Mouse (Mus musculus): Measurements from ENCODE around the gene Olfr1145. TPM values are rescaled to one million over a fixed set of nuclear protein-coding genes. Genes with fewer than 3 reads are reported as not detected.

The Olfr1145 gene
- not detected in 2 replicates for polyA plus RNA-seq (2015; fragmentation: Nextera tagmentation; extraction: Ambion mirVana)

DNA sequence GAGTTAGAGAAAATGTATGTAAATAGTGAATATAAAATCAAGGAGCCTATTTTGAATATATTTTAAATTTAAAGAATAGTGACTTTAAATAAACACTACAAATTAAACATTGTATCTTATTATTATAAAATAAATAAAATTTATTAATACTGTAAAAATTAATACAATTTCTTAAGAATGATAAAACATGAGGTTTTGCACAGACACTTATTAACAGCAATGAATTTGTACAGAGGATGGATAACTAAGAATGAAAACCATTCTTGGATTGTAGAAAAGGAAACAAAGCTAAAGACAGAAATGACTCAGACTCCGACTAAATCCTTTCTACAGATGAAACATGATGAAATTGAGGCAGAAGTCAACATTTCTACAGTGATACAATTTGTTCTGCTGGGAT lies at the start of gene Olfr1145:
Gene Olfr1145, plus strand, starts transcription at position 301 of the 400 bp plus-strand sequence.
- 73% methylated on average over 1 of the region's 1 CpGs for WGBS
- TF ChIP-seq CTCF (IDR thresholded peaks at IDR 0.05; ENCODE audit: low read depth), result no peak
- Histone ChIP-seq H3K27me3 (replicated peaks; ENCODE audit: control insufficient read depth, insufficient read depth, low read length) (no peaks in the 10 kb centered on the region), H3K27ac (ENCODE audit: low read depth, low read length) (no peak within 1 kb of the TSS), H3K9ac (ENCODE audit: low read depth, low read length) (no peak within 1 kb of the TSS), H3K9me3 (ENCODE audit: control insufficient read depth) (no peaks in the 10 kb centered on the region), H3K36me3 (ENCODE audit: control insufficient read depth, insufficient read depth) (no peaks in the 10 kb centered on the region), H3K4me2 (replicated peaks; ENCODE audit: low read depth) (no peak within 1 kb of the TSS), H3K4me1 (replicated peaks; ENCODE audit: control insufficient read depth, insufficient read depth, low read length) (no peaks in the 10 kb centered on the region), H3K4me3 (ENCODE audit: low read depth, low read length) (no peak within 1 kb of the TSS)
- ATAC-seq, result no peak

DNA sequence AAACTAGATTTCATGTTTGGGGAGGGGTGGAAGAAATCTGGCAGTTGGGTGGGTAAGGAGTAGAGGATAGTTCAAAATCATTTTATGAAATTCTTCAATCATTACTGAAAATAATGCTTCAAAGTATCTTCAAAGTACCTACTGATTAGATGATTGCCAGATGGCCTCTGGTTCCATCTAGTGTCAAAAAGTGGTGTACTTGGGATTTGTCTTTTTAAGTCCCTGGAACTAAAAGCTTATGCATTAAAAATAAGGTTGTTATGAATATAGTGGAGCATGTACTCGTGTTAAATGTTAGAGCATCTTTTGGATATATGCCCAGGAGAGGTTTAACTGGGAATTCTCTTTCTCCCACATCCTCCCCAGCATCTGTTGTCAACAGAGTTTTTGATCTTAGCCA lies 33.5 kb upstream of the Olfr1145 start:
- no peak overlapping the region for H3K4me2 ChIP-seq (replicated peaks; ENCODE audit: low read depth)

DNA sequence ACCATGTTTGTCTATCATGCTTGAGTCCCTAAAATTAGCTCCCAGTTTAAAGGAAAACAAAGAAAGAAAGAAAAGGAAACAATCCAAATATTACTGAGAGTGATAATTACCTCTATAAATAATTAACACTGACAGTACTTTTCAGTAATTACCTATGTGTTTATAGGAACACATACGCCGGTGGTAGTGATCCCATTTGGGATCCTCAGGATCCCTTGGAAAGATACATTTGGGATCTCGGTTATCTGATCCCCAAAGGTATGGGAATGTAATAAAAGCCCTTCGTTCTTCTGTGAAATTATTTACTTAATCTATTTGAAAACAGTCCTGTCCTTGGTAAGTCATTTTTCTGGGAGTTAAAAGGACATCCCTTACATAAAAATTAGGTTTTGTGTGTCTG lies 30.4 kb upstream of the Olfr1145 start, which contains the start of gene Olfr152:
Gene Olfr152, plus strand, starts transcription at position 301 of the 400 bp plus-strand sequence.
- H3K9ac ChIP-seq (ENCODE audit: low read depth, low read length), result no peak within 1 kb of the TSS
- H3K4me3 ChIP-seq (ENCODE audit: low read depth, low read length), result no peak within 1 kb of the TSS
- TF ChIP-seq CTCF (IDR thresholded peaks at IDR 0.05; ENCODE audit: low read depth), result no peak
- H3K4me2 ChIP-seq (replicated peaks; ENCODE audit: low read depth), result no peak within 1 kb of the TSS
- H3K9me3 ChIP-seq (ENCODE audit: control insufficient read depth), result no peaks in the 10 kb centered on the region
- no peak for ATAC-seq
- H3K4me1 ChIP-seq (replicated peaks; ENCODE audit: control insufficient read depth, insufficient read depth, low read length), result no peaks in the 10 kb centered on the region
- H3K27me3 ChIP-seq (replicated peaks; ENCODE audit: control insufficient read depth, insufficient read depth, low read length), result no peaks in the 10 kb centered on the region
- no peak within 1 kb of the TSS for H3K27ac ChIP-seq (ENCODE audit: low read depth, low read length)
- 72% methylated on average over 4 of the region's 4 CpGs for WGBS
- H3K36me3 ChIP-seq (ENCODE audit: control insufficient read depth, insufficient read depth), result no peaks in the 10 kb centered on the region

More for the DNA sequence above, 33.5 kb upstream of the Olfr1145 start:
- Histone ChIP-seq H3K4me3 (ENCODE audit: low read depth, low read length) (no peak overlapping the region), H3K27ac (ENCODE audit: low read depth, low read length) (no peak overlapping the region), H3K9ac (ENCODE audit: low read depth, low read length) (no peak overlapping the region), H3K9me3 (ENCODE audit: control insufficient read depth) (no peaks in the 10 kb centered on the region), H3K36me3 (ENCODE audit: control insufficient read depth, insufficient read depth) (no peaks in the 10 kb centered on the region), H3K27me3 (replicated peaks; ENCODE audit: control insufficient read depth, insufficient read depth, low read length) (no peaks in the 10 kb centered on the region), H3K4me1 (replicated peaks; ENCODE audit: control insufficient read depth, insufficient read depth, low read length) (no peaks in the 10 kb centered on the region)
- ATAC-seq, result no peak
- WGBS, result 33% methylated on average over 1 of the region's 1 CpGs
- TF ChIP-seq CTCF (IDR thresholded peaks at IDR 0.05; ENCODE audit: low read depth), result no peak

DNA sequence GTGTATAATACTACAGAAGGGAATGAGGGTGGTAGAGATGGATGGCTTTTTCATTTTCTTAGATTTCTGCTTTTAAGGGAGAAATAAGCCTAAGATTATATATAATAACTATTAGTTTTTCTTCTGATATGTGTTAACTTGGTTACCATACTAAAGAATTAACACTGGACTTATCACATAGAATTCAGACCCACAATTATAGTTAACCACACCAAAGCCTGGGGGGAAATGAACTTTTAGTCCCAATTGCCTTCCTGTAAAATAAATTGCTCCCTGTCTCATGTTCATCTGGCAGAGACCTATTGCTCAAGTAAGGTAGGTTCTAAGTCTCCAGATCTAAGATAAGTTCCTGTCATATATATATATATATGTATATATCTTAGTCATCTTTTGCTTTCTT lies 9.3 kb upstream of the Olfr1145 start, which contains the start of gene Olfr1143:
Gene Olfr1143, plus strand, starts transcription at position 301 of the 400 bp plus-strand sequence.
- ATAC-seq, result no peak
- Histone ChIP-seq H3K9me3 (ENCODE audit: control insufficient read depth) (no peaks in the 10 kb centered on the region), H3K4me2 (replicated peaks; ENCODE audit: low read depth) (no peak within 1 kb of the TSS), H3K36me3 (ENCODE audit: control insufficient read depth, insufficient read depth) (no peaks in the 10 kb centered on the region), H3K4me3 (ENCODE audit: low read depth, low read length) (no peak within 1 kb of the TSS), H3K4me1 (replicated peaks; ENCODE audit: control insufficient read depth, insufficient read depth, low read length) (no peaks in the 10 kb centered on the region), H3K27ac (ENCODE audit: low read depth, low read length) (no peak within 1 kb of the TSS), H3K9ac (ENCODE audit: low read depth, low read length) (no peak within 1 kb of the TSS), H3K27me3 (replicated peaks; ENCODE audit: control insufficient read depth, insufficient read depth, low read length) (no peaks in the 10 kb centered on the region)
- TF ChIP-seq CTCF (IDR thresholded peaks at IDR 0.05; ENCODE audit: low read depth), result no peak

- no peaks in the 10 kb centered on the region for H3K4me1 ChIP-seq (replicated peaks; ENCODE audit: control insufficient read depth, insufficient read depth, low read length)
- no peaks in the 10 kb centered on the region for H3K27me3 ChIP-seq (replicated peaks; ENCODE audit: control insufficient read depth, insufficient read depth, low read length)
- no peak within 1 kb of the TSS for H3K9ac ChIP-seq (ENCODE audit: low read depth, low read length)
- no peaks in the 10 kb centered on the region for H3K9me3 ChIP-seq (ENCODE audit: control insufficient read depth)
- TF ChIP-seq CTCF (IDR thresholded peaks at IDR 0.05; ENCODE audit: low read depth), result no peak
- H3K27ac ChIP-seq (ENCODE audit: low read depth, low read length), result no peak within 1 kb of the TSS
- WGBS, result 94% methylated on average over 1 of the region's 1 CpGs
- no peak for ATAC-seq
- H3K4me2 ChIP-seq (replicated peaks; ENCODE audit: low read depth), result no peak within 1 kb of the TSS
- no peaks in the 10 kb centered on the region for H3K36me3 ChIP-seq (ENCODE audit: control insufficient read depth, insufficient read depth)
- H3K4me3 ChIP-seq (ENCODE audit: low read depth, low read length), result no peak within 1 kb of the TSS
Measured at GRCm38 (mm10) chr2:87830233-87830632, 20.6 kb downstream of the Olfr1145 start, which contains the start of gene Olfr1148. Gene Olfr1148 (plus strand): TSS chr2:87830533.

- H3K27me3 ChIP-seq (replicated peaks; ENCODE audit: control insufficient read depth, insufficient read depth, low read length), result no peaks in the 10 kb centered on the region
- 80% methylated on average over 1 of the region's 1 CpGs for WGBS
- TF ChIP-seq CTCF (IDR thresholded peaks at IDR 0.05; ENCODE audit: low read depth), result no peak
- H3K4me3 ChIP-seq (ENCODE audit: low read depth, low read length), result no peak within 1 kb of the TSS
- no peak within 1 kb of the TSS for H3K9ac ChIP-seq (ENCODE audit: low read depth, low read length)
- no peaks in the 10 kb centered on the region for H3K9me3 ChIP-seq (ENCODE audit: control insufficient read depth)
- H3K4me2 ChIP-seq (replicated peaks; ENCODE audit: low read depth), result no peak within 1 kb of the TSS
- H3K4me1 ChIP-seq (replicated peaks; ENCODE audit: control insufficient read depth, insufficient read depth, low read length), result no peaks in the 10 kb centered on the region
- no peak for ATAC-seq
- H3K27ac ChIP-seq (ENCODE audit: low read depth, low read length), result no peak within 1 kb of the TSS
- no peaks in the 10 kb centered on the region for H3K36me3 ChIP-seq (ENCODE audit: control insufficient read depth, insufficient read depth)
Measured at GRCm38 (mm10) chr2:87843693-87844092, 34.1 kb downstream of the Olfr1145 start, which contains the start of gene Olfr1150-ps1. Gene Olfr1150-ps1 (plus strand): TSS chr2:87843993.

DNA sequence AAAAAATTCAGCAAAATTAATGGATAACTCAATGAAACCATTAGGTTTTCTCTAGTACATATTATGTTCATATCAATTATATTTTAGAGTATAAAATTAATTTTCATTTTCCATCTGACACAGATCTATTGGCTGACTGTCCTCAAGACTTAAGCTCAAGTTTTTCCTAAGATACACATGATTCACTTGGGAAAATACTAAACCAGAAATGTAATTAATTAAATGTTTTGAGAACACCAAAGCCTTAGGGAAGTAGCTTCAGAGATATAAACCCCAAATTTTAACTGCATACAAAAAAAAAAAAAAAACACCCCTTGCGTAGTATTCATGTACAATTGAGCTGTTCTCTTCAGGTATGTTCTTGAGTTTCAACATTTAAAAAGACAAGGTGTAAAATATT lies 45.9 kb downstream of the Olfr1145 start, which contains the start of gene Olfr1151:
Gene Olfr1151, plus strand, starts transcription at position 301 of the 400 bp plus-strand sequence.
- TF ChIP-seq CTCF (IDR thresholded peaks at IDR 0.05; ENCODE audit: low read depth), result no peak

More for the DNA sequence above, 45.9 kb downstream of the Olfr1145 start, which contains the start of gene Olfr1151:
- Histone ChIP-seq H3K27me3 (replicated peaks; ENCODE audit: control insufficient read depth, insufficient read depth, low read length) (no peaks in the 10 kb centered on the region), H3K9me3 (ENCODE audit: control insufficient read depth) (no peaks in the 10 kb centered on the region), H3K36me3 (ENCODE audit: control insufficient read depth, insufficient read depth) (no peaks in the 10 kb centered on the region), H3K4me2 (replicated peaks; ENCODE audit: low read depth) (no peak within 1 kb of the TSS), H3K4me1 (replicated peaks; ENCODE audit: control insufficient read depth, insufficient read depth, low read length) (no peaks in the 10 kb centered on the region), H3K27ac (ENCODE audit: low read depth, low read length) (no peak within 1 kb of the TSS), H3K9ac (ENCODE audit: low read depth, low read length) (no peak within 1 kb of the TSS), H3K4me3 (ENCODE audit: low read depth, low read length) (no peak within 1 kb of the TSS)
- ATAC-seq, result no peak
- WGBS, result 79% methylated on average over 1 of the region's 1 CpGs

Other genes with a start within 250 kb of the Olfr1145 start
- gene Olfr1129, start 235.9 kb upstream of the Olfr1145 start, polyA plus RNA-seq (2015; fragmentation: Nextera tagmentation; extraction: Ambion mirVana), result not detected in 2 replicates
- gene Olfr1130, start 203.6 kb upstream of the Olfr1145 start, polyA plus RNA-seq (2015; fragmentation: Nextera tagmentation; extraction: Ambion mirVana), result not detected in 2 replicates
- gene Olfr1131, start 182.7 kb upstream of the Olfr1145 start, polyA plus RNA-seq (2015; fragmentation: Nextera tagmentation; extraction: Ambion mirVana), result not detected in 2 replicates
- not detected in 2 replicates for gene Olfr1132, start 172.3 kb upstream of the Olfr1145 start, polyA plus RNA-seq (2015; fragmentation: Nextera tagmentation; extraction: Ambion mirVana)
- not detected in 2 replicates for gene Olfr1133, start 162.4 kb upstream of the Olfr1145 start, polyA plus RNA-seq (2015; fragmentation: Nextera tagmentation; extraction: Ambion mirVana)
- gene Olfr1134, start 151.4 kb upstream of the Olfr1145 start, polyA plus RNA-seq (2015; fragmentation: Nextera tagmentation; extraction: Ambion mirVana), result not detected in 2 replicates
- gene Olfr1135, start 136.2 kb upstream of the Olfr1145 start, polyA plus RNA-seq (2015; fragmentation: Nextera tagmentation; extraction: Ambion mirVana), result not detected in 2 replicates
- gene Olfr1136, start 115.9 kb upstream of the Olfr1145 start, polyA plus RNA-seq (2015; fragmentation: Nextera tagmentation; extraction: Ambion mirVana), result not detected in 2 replicates
- not detected in 2 replicates for gene Olfr1137, start 96.6 kb upstream of the Olfr1145 start, polyA plus RNA-seq (2015; fragmentation: Nextera tagmentation; extraction: Ambion mirVana)
- gene Olfr1138, start 69.8 kb upstream of the Olfr1145 start, polyA plus RNA-seq (2015; fragmentation: Nextera tagmentation; extraction: Ambion mirVana), result not detected in 2 replicates
- not detected in 2 replicates for gene Olfr1140, start 66.1 kb upstream of the Olfr1145 start, polyA plus RNA-seq (2015; fragmentation: Nextera tagmentation; extraction: Ambion mirVana)
- not detected in 2 replicates for gene Olfr1141, start 55.8 kb upstream of the Olfr1145 start, polyA plus RNA-seq (2015; fragmentation: Nextera tagmentation; extraction: Ambion mirVana)
- gene Olfr152, start 30.3 kb upstream of the Olfr1145 start, polyA plus RNA-seq (2015; fragmentation: Nextera tagmentation; extraction: Ambion mirVana), result not detected in 2 replicates
- gene Olfr1143, start 9.2 kb upstream of the Olfr1145 start, polyA plus RNA-seq (2015; fragmentation: Nextera tagmentation; extraction: Ambion mirVana), result not detected in 2 replicates
- not detected in 2 replicates for gene Olfr1148, start 20.7 kb downstream of the Olfr1145 start, polyA plus RNA-seq (2015; fragmentation: Nextera tagmentation; extraction: Ambion mirVana)
- gene Olfr1150-ps1, start 34.2 kb downstream of the Olfr1145 start, polyA plus RNA-seq (2015; fragmentation: Nextera tagmentation; extraction: Ambion mirVana), result not detected in 2 replicates
- gene Olfr1151, start 46.0 kb downstream of the Olfr1145 start, polyA plus RNA-seq (2015; fragmentation: Nextera tagmentation; extraction: Ambion mirVana), result not detected in 2 replicates
- not detected in 2 replicates for gene Olfr1152, start 56.7 kb downstream of the Olfr1145 start, polyA plus RNA-seq (2015; fragmentation: Nextera tagmentation; extraction: Ambion mirVana)
- not detected in 2 replicates for gene Olfr1153, start 85.1 kb downstream of the Olfr1145 start, polyA plus RNA-seq (2015; fragmentation: Nextera tagmentation; extraction: Ambion mirVana)
- not detected in 2 replicates for gene Olfr1154, start 95.3 kb downstream of the Olfr1145 start, polyA plus RNA-seq (2015; fragmentation: Nextera tagmentation; extraction: Ambion mirVana)
- not detected in 2 replicates for gene Olfr1155, start 135.3 kb downstream of the Olfr1145 start, polyA plus RNA-seq (2015; fragmentation: Nextera tagmentation; extraction: Ambion mirVana)
- not detected in 2 replicates for gene Olfr1156, start 143.3 kb downstream of the Olfr1145 start, polyA plus RNA-seq (2015; fragmentation: Nextera tagmentation; extraction: Ambion mirVana)
- gene Olfr1157, start 158.5 kb downstream of the Olfr1145 start, polyA plus RNA-seq (2015; fragmentation: Nextera tagmentation; extraction: Ambion mirVana), result not detected in 2 replicates
- not detected in 2 replicates for gene Olfr74, start 164.8 kb downstream of the Olfr1145 start, polyA plus RNA-seq (2015; fragmentation: Nextera tagmentation; extraction: Ambion mirVana)
- not detected in 2 replicates for gene Olfr1158, start 180.3 kb downstream of the Olfr1145 start, polyA plus RNA-seq (2015; fragmentation: Nextera tagmentation; extraction: Ambion mirVana)
- not detected in 2 replicates for gene Olfr1160, start 198.4 kb downstream of the Olfr1145 start, polyA plus RNA-seq (2015; fragmentation: Nextera tagmentation; extraction: Ambion mirVana)
- not detected in 2 replicates for gene Olfr1161, start 213.0 kb downstream of the Olfr1145 start, polyA plus RNA-seq (2015; fragmentation: Nextera tagmentation; extraction: Ambion mirVana)
- not detected in 2 replicates for gene Olfr73, start 227.9 kb downstream of the Olfr1145 start, polyA plus RNA-seq (2015; fragmentation: Nextera tagmentation; extraction: Ambion mirVana)
- gene Olfr1162, start 241.3 kb downstream of the Olfr1145 start, polyA plus RNA-seq (2015; fragmentation: Nextera tagmentation; extraction: Ambion mirVana), result not detected in 2 replicates

All from intestine, postnatal 0 days (tissue).